Mouse (Mus musculus): ENCODE results near the gene Hsd11b1.

GRCm38 (mm10) chr1:193205431-193205830 lies 58.4 kb downstream of the Hsd11b1 start:
- TF ChIP-seq USF1 (IDR thresholded peaks at IDR 0.05; ENCODE audit: low read depth, low read length) (no peak), MXI1 (IDR thresholded peaks at IDR 0.05; ENCODE audit: low read depth, low read length) (no peak), CTCF (IDR thresholded peaks at IDR 0.05 in 2 of 3, conservative IDR thresholded peaks at IDR 0.05 in 1 of 3; ENCODE audit: control insufficient read depth in 1 of 3, insufficient read depth in 1 of 3, low read depth in 2 of 3, low read length in 3 of 3, poor library complexity in 1 of 3, severe bottlenecking in 1 of 3) (no peak), ETS1 (IDR thresholded peaks at IDR 0.05; ENCODE audit: low read depth, low read length) (no peak), SIN3A (IDR thresholded peaks at IDR 0.05; ENCODE audit: low read length) (no peak), CHD2 (IDR thresholded peaks at IDR 0.05; ENCODE audit: low read length) (no peak), POLR2A (IDR thresholded peaks at IDR 0.05; ENCODE audit: control insufficient read depth in 1 of 2, insufficient read depth in 1 of 2, low read depth in 1 of 2, low read length in 2 of 2, poor library complexity in 1 of 2) (no peak), CHD1 (IDR thresholded peaks at IDR 0.05; ENCODE audit: low read depth, low read length) (no peak), RAD21 (IDR thresholded peaks at IDR 0.05; ENCODE audit: low read depth, low read length) (no peak), E2F4 (IDR thresholded peaks at IDR 0.05; ENCODE audit: borderline replicate concordance, low read depth, low read length) (no peak)

All from MEL (cell line).